Mouse (Mus musculus): ENCODE measurements around the gene Prep. TPM values are rescaled to one million over a fixed set of nuclear protein-coding genes. Genes with fewer than 3 reads are reported as not detected.

The Prep gene
- total RNA-seq, 4 experiments from 2014 or later, result 16.5 to 27.6 (median 19.4) TPM

GRCm38 (mm10) chr10:45193330-45194310 is 126.6 kb downstream of the Prep start:
- DNase-seq, result no peak

GRCm38 (mm10) chr10:45194531-45194930 is 127.5 kb downstream of the Prep start:
- DNase-seq, result no peak

GRCm38 (mm10) chr10:45204582-45204981 is 137.6 kb downstream of the Prep start:
- DNase-seq, result no peak

GRCm38 (mm10) chr10:45210201-45210600 is 143.2 kb downstream of the Prep start:
- no peak for DNase-seq

GRCm38 (mm10) chr10:45216676-45217075 is 149.7 kb downstream of the Prep start:
- DNase-seq, result no peak

Small RNAs within 50 kb of the gene (microRNA-seq; reads per million reads assigned to microRNA genes)
- 0 reads per million in 2 experiments for gene Gm23766

Other genes starting within 250 kb of the Prep start
- under 1 TPM in 3 of 4 experiments, not detected in 1; 0.37 to 0.78 (median 0.46) TPM for gene Popdc3, start 110.9 kb downstream of the Prep start, total RNA-seq (2022)